Mouse (Mus musculus): ENCODE data around the gene Olfr874.

DNA sequence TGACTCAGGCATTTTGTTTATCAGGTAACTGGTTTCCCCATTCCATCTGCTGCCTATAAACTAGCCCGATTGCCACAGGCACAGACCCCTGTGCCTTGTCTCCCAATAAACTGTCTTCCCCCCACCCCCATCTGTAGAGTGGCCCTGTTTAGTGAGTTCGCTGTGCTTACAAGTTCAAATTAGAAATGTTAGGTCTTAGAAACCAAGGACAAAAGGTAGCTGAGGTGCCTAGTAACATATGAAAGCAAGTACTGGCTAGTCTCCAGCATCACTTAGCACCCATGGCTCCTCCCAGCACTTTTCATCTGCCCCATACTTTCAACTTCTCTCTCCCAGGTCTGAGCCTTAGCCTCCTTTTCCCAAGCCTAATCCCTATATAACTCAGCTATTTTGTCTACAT is 16.8 kb downstream of the Olfr874 start:
- TF ChIP-seq MAX (IDR thresholded peaks at IDR 0.05; ENCODE audit: low read length) (no peak), POLR2A (IDR thresholded peaks at IDR 0.05; ENCODE audit: control insufficient read depth in 1 of 2, insufficient read depth in 1 of 2, low read depth in 1 of 2, low read length in 2 of 2, poor library complexity in 1 of 2) (no peak)

Measured in MEL (cell line).